Mouse (Mus musculus) kidney, postnatal 4 days (tissue): Measurements from ENCODE around the gene Samd8.

Source experiments
- DNase-seq, 2 experiments: peaks; one replicate each; pipeline ENCODE4 v3.0.0; 2021; ENCODE audit warnings: mixed read lengths in 2 of 2

The Samd8 gene

GRCm38 (mm10) chr14:21746251-21746650, 4.1 kb upstream of the Samd8 start:
- DNase-seq = no peak

- no peak for DNase-seq
Measured at GRCm38 (mm10) chr14:21746846-21747245, 3.5 kb upstream of the Samd8 start.

- no peak for DNase-seq
Measured at GRCm38 (mm10) chr14:21747436-21748141, 2.7 kb upstream of the Samd8 start.

- DNase-seq = peak; percentile 82 to 83
Measured at GRCm38 (mm10) chr14:21748142-21748870, 2.0 kb upstream of the Samd8 start.

GRCm38 (mm10) chr14:21750881-21751542, 681 bp downstream of the Samd8 start, which contains the start of gene Dusp13:
Gene Dusp13 (minus strand): TSS chr14:21751181.
- DNase-seq = peak; percentile 70 to 81

GRCm38 (mm10) chr14:21752411-21752810, 2.1 kb downstream of the Samd8 start:
- no peak for DNase-seq

GRCm38 (mm10) chr14:21753367-21753766, 3.0 kb downstream of the Samd8 start:
- DNase-seq = no peak

- DNase-seq = no peak
Measured at GRCm38 (mm10) chr14:21761560-21761959, 11.2 kb downstream of the Samd8 start.

- no peak for DNase-seq
Measured at GRCm38 (mm10) chr14:21763736-21764135, 13.4 kb downstream of the Samd8 start.

- DNase-seq = no peak
Measured at GRCm38 (mm10) chr14:21764646-21765045, 14.3 kb downstream of the Samd8 start.

- no peak for DNase-seq
Measured at GRCm38 (mm10) chr14:21765754-21766397, 15.5 kb downstream of the Samd8 start.

- no peak for DNase-seq
Measured at GRCm38 (mm10) chr14:21766398-21766958, 16.1 kb downstream of the Samd8 start.

GRCm38 (mm10) chr14:21772506-21773281, 22.4 kb downstream of the Samd8 start:
- DNase-seq = no peak

GRCm38 (mm10) chr14:21773946-21774345, 23.6 kb downstream of the Samd8 start:
- DNase-seq = no peak

- DNase-seq = no peak
Measured at GRCm38 (mm10) chr14:21776201-21776600, 25.9 kb downstream of the Samd8 start.

- DNase-seq = peak in 1 of 2 experiments; percentile 21
Measured at GRCm38 (mm10) chr14:21786500-21786899, 36.2 kb downstream of the Samd8 start.

- DNase-seq = no peak
Measured at GRCm38 (mm10) chr14:21787374-21787773, 37.0 kb downstream of the Samd8 start.

GRCm38 (mm10) chr14:21788121-21788520, 37.8 kb downstream of the Samd8 start:
- DNase-seq = no peak

- no peak for DNase-seq
Measured at GRCm38 (mm10) chr14:21790585-21791251, 40.4 kb downstream of the Samd8 start.

- DNase-seq = no peak
Measured at GRCm38 (mm10) chr14:21791722-21792121, 41.4 kb downstream of the Samd8 start.

GRCm38 (mm10) chr14:21792250-21792649, 41.9 kb downstream of the Samd8 start:
- DNase-seq = no peak
